11 mouse cellular contexts compared by ENCODE assay signal in genomic region chr11:59425671-59426101, GRCm38 (mm10). TPM values are rescaled to one million over a fixed set of nuclear protein-coding genes. Genes with fewer than 3 reads are reported as not detected.
A peak's percentile ranks its signal among the peaks of the same experiment; 100 is the strongest.
DNase-seq lines count a peak whose midpoint lies in the region; ATAC-seq lines count a peak whose summit lies in the region.
"Had no signal": no experiment of that assay in that cellular context is flagged by ENCODE, and none has a peak within 500 bp of the region (broad histone marks: within the 10 kb centered on the region; RNA-seq: fewer than 3 reads in every experiment).

No protein-coding gene starts in this region.

- peak; percentile 46; the same call in 1 of the 2 replicates for ATAC-seq in heart, embryonic 16.5 days (replicated peaks; ENCODE audit: extremely low read depth, insufficient read depth, low FRiP score)

- no peak overlapping the region for H3K9ac ChIP-seq in heart, embryonic 16.5 days (ENCODE audit: low read length)

- H3K4me2 ChIP-seq in heart, embryonic 16.5 days (ENCODE audit: low read depth, low read length) = no peak overlapping the region

- H3K27me3 ChIP-seq in heart, embryonic 16.5 days (ENCODE audit: control insufficient read depth, insufficient read depth, low read length) = no peaks in the 10 kb centered on the region

- H3K9me3 ChIP-seq in heart, embryonic 16.5 days (replicated peaks; ENCODE audit: control insufficient read depth, low read length) = no peaks in the 10 kb centered on the region

- no peak for DNase-seq in heart, adult 18-20 months
- DNase-seq in 3T3-L1 (ENCODE audit: low read depth, low spot score) (peak; percentile 33), R1 (ENCODE audit: low read depth, low spot score) (peak; percentile 54)
- peak; percentile 57 to 65 for DNase-seq in left cerebral cortex, postnatal 14 days (ENCODE audit: low spot score in 2 of 2)
- peak; percentile 52 to 54 for DNase-seq in right cerebral cortex, postnatal 10 days (ENCODE audit: low spot score in 2 of 2)
- no peak for DNase-seq in layer of hippocampus, adult 8-10 months (ENCODE audit: low spot score in 2 of 2)
- DNase-seq in heart, adult 11 months = no peak

- H3K4me3 ChIP-seq in heart, embryonic 16.5 days (ENCODE audit: low read length) = no peak overlapping the region

- H3K36me3 ChIP-seq in heart, embryonic 16.5 days (ENCODE audit: control insufficient read depth, insufficient read depth) = peaks cover 12% of the 10 kb centered on the region

- H3K27ac ChIP-seq in heart, embryonic 16.5 days (ENCODE audit: low read length) = no peak overlapping the region

- WGBS in heart, embryonic 16.5 days = 36% methylated on average over 7 of the region's 7 CpGs

- peaks cover 7% of the 10 kb centered on the region for H3K4me1 ChIP-seq in heart, embryonic 16.5 days (ENCODE audit: control insufficient read depth, insufficient read depth, low read length)

- intact Hi-C loops in left cerebral cortex, postnatal 14 days (cut with DNase I) = no loop called here

RNA-seq across cellular contexts. Expression of gene Jmjd4, which starts 24.2 kb away (rescaled TPM):
- 10.9 and 11.1 TPM in 2 replicates for polyA plus RNA-seq in heart, embryonic 16.5 days (2015; fragmentation: Nextera tagmentation; extraction: Ambion mirVana)
- total RNA-seq in heart, adult 18-20 months (2021) = 10 to 100 TPM; 11.1 to 12.0 TPM
- 10 to 100 TPM; 30.7 to 32.7 TPM for total RNA-seq in left cerebral cortex, postnatal 14 days (2021)
- total RNA-seq in layer of hippocampus, adult 8-10 months (2022) = 10 to 100 TPM; 24.0 to 27.8 (median 26.7) TPM

RNA-seq across cellular contexts. Expression of gene Snap47, which starts 25.3 kb away (rescaled TPM):
- 83.4 TPM in 2 replicates for polyA plus RNA-seq in heart, embryonic 16.5 days (2015; fragmentation: Nextera tagmentation; extraction: Ambion mirVana)
- 10 to 100 TPM; 39.1 to 43.4 TPM for total RNA-seq in heart, adult 18-20 months (2021)
- total RNA-seq in left cerebral cortex, postnatal 14 days (2021) = 100 to 1,000 TPM; 388 to 398 TPM
- total RNA-seq in layer of hippocampus, adult 8-10 months (2022) = 100 to 1,000 TPM; 337 to 371 (median 354) TPM

RNA-seq across cellular contexts. Expression of gene Zfp867, which starts 46.6 kb away (rescaled TPM):
- polyA plus RNA-seq in heart, embryonic 16.5 days (2015; fragmentation: Nextera tagmentation; extraction: Ambion mirVana) = 6.1 and 7.0 TPM in 2 replicates
- 1 to 10 TPM; 2.5 to 3.2 TPM for total RNA-seq in heart, adult 18-20 months (2021)
- total RNA-seq in left cerebral cortex, postnatal 14 days (2021) = 1 to 10 TPM; 3.7 to 3.9 TPM
- total RNA-seq in layer of hippocampus, adult 8-10 months (2022) = 1 to 10 TPM; 3.6 to 4.0 (median 3.7) TPM

RNA-seq across cellular contexts. Expression of gene Prss38, which starts 50.2 kb away (rescaled TPM):
- not detected in 2 replicates for polyA plus RNA-seq in heart, embryonic 16.5 days (2015; fragmentation: Nextera tagmentation; extraction: Ambion mirVana)
- total RNA-seq in heart, adult 18-20 months (2021) = not detected
- total RNA-seq in left cerebral cortex, postnatal 14 days (2021) = not detected
- total RNA-seq in layer of hippocampus, adult 8-10 months (2022) = not detected
- total RNA-seq: adrenal gland, postnatal 36 days; left cerebral cortex, adult 8-10 months had no signal
- polyA plus RNA-seq: stomach, embryonic 16.5 days had no signal

Comparison
In these comparisons a context has a peak if more than half of its experiments do, and no peak if none do; other contexts are left out.
1. DNase-seq: peak in 3T3-L1 (single experiment), R1 (single experiment), left cerebral cortex, postnatal 14 days (2 of 2) and right cerebral cortex, postnatal 10 days (2 of 2); none in heart, adult 18-20 months (0 of 2), layer of hippocampus, adult 8-10 months (0 of 2) and heart, adult 11 months (single experiment).
2. RNA of gene Snap47, which starts 25.3 kb away (total RNA-seq): 388 to 398 TPM in left cerebral cortex, postnatal 14 days and 337 to 371 TPM in layer of hippocampus, adult 8-10 months; 39.1 to 43.4 TPM in heart, adult 18-20 months; every median in the first group is over 4 times any median in the second.